Mouse (Mus musculus) B cell, adult 2 months (primary cell): ENCODE measurements around the gene Lamtor2.

Source experiments
- DNase-seq, 2 experiments: peaks; one replicate each; pipeline ENCODE4 v3.0.0; 2022

Gene Lamtor2

DNA sequence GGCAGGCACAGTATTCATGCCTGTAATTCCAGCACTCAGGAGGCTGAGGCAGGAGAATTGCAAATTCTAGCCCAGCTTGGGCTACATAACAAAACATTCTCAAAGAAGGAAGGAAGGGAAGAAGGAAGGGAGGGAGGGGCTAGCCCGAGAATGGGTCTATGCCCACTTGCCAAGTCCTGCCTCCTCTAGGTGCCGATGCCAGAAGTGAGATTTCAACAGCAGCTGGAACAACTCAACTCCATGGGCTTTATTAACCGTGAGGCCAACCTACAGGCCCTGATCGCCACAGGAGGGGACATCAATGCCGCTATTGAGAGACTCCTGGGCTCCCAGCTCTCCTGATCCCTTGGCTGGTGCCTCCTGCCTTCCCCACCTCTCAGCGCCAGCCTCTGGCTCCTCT is 15.0 kb upstream of the Lamtor2 start:
- no peak for DNase-seq

GRCm38 (mm10) chr3:88566536-88567061 is 13.7 kb upstream of the Lamtor2 start:
- DNase-seq = no peak

- DNase-seq = no peak
These were observed 13.2 kb upstream of the Lamtor2 start for GRCm38 (mm10) chr3:88566116-88566515.

- no peak for DNase-seq
These were observed 11.1 kb upstream of the Lamtor2 start for GRCm38 (mm10) chr3:88563966-88564365.

DNA sequence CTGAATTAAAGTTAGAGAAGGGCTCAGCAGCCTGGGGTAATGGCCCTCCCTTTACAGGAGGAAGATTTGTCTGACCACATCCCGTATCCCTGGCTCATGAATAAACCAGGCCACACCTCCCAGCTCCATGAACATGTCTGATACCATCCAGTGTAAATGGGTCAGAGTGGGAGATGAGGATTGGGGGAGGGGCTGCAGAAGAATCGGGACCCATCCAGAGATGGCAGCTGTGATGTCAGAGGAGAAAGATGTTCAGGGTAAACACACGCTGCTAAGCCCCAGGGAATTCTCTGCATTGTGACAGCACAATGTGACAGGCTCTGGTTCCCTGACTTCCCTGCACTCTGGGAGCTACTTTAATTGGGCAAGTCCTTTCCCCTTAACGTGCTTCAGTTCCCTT is 10.6 kb upstream of the Lamtor2 start:
- no peak for DNase-seq

- DNase-seq = peak; percentile 31 to 37
These were observed 9.1 kb upstream of the Lamtor2 start for GRCm38 (mm10) chr3:88561989-88562388.

DNA sequence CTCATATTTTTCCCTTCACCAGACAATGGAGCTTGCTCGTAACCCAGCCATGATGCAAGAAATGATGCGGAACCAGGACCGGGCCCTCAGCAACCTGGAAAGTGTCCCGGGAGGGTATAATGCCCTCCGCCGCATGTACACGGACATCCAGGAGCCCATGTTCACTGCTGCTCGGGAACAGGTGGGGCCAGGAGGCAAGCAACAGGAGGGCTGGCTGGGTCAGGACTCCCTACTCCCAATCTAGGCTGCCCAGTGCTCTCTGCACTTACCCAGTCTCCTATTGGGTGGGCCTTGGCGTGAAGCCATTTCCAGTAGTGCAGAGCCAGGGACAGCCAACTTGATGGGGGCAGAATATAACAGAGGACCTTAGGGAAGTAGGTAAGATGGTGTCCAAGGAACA is 6.7 kb upstream of the Lamtor2 start:
- DNase-seq = no peak

GRCm38 (mm10) chr3:88556616-88557015 is 3.7 kb upstream of the Lamtor2 start:
- no peak for DNase-seq

DNA sequence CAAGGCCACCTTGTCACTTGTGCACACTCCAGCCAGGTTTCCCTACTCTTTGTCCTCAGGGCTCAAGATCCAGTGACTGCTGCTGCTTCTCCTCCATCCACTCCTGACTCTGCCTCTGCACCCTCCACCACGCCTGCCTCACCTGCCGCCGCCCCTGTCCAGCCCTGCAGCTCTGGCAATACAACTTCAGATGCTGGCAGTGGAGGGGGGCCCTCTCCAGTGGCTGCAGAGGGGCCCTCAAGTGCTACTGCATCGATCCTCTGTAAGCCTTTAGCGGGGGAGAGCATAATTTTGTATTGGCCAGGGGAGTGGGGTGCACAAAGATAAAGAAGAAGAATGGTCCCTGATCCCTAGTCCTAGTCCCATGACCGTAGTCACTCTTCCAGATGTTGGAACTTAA is 2.9 kb upstream of the Lamtor2 start:
- DNase-seq = no peak

- DNase-seq = no peak
These were observed 2.3 kb upstream of the Lamtor2 start for GRCm38 (mm10) chr3:88555069-88555605.

- DNase-seq = no peak
These were observed 1.2 kb upstream of the Lamtor2 start for GRCm38 (mm10) chr3:88553880-88554586.

GRCm38 (mm10) chr3:88553525-88553879 is 628 bp upstream of the Lamtor2 start, which contains the start of gene Ubqln4:
Gene Ubqln4, plus strand, starts transcription at chr3:88553758.
- DNase-seq = peak; percentile 92 to 95

GRCm38 (mm10) chr3:88552082-88552645 is 710 bp downstream of the Lamtor2 start:
- DNase-seq = peak in 1 of 2 experiments; percentile 18

DNA sequence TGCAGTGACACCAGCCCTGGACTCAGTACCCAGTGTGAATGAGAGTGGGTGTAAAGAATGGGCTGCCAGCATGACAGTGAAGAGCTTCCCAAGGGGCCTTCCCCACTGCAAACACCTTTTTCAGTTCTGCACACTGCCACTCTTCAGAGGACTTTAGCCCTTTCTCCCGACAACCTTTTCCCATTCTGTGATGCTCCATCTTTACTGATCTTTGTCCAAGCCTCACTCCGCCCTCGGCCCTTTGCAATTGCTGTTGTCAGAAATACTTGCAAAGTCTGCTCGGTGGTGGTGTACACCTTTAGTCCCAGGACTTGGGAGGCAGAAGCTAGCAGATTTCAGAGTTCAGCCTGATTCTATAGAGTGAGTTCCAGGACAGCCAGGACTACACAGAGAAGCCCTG is 1.3 kb downstream of the Lamtor2 start:
- DNase-seq = no peak

DNA sequence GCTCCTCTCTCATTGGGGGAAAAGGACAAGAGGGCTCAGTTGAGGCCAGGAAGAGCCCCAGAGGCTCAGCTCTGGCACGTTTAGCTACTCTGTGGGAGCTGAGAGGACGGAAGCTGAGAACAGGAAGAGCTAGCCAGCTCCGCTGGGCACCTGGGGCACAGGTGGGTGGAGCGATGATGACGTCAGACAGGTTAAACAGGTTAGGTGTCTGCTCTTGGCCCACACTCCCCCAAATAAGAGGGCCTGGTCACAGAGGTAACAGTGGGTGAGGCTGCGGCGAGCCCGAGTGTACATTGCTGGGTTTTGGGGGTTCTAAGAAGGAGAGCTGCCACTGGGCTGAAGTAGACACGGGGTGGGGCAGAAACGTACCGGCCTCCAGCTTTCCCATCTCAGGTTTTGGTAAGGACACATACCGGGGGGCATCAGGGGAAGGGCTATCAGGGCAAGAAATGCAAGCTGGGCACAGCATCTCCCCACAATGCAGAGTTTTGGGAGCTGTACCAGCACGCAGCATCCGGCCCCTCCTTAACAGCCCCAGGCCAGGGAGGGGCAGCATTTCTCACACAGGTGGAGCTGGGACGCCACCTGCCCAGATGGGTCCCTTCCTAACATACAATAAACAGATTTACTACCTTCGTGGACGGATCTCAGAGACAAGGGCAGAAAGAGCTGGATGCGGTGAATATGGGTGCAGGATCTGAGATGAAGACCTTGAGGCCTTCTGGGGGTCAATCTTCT is 4.5 kb downstream of the Lamtor2 start, which contains the start of gene Rab25:
Gene Rab25, minus strand, starts transcription at position 121 of the 738 bp plus-strand sequence.
- DNase-seq = no peak

GRCm38 (mm10) chr3:88546674-88547418 is 6.0 kb downstream of the Lamtor2 start:
- DNase-seq = no peak

GRCm38 (mm10) chr3:88544955-88545591 is 7.8 kb downstream of the Lamtor2 start:
- peak; percentile 53 to 59 for DNase-seq

DNA sequence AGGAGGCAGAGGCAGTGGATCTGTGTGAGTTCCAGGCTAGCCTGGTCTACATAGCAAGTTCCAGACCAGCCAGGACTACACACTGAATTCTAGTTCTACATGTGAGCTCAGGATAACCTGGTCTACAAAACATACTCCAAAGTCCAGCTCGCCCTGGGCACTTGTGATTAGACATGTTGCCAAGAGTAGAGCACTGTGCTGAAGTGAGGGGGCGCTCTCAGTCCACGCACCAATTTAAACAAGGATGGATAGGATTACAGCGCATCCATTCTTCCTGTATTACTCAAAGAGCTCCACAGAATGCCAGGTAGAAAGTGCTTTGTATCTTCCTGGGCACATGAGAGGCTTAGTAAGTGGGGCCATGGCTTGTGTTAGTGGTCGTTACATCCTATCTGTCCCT is 8.4 kb downstream of the Lamtor2 start:
- peak; percentile 21 to 28 for DNase-seq

DNA sequence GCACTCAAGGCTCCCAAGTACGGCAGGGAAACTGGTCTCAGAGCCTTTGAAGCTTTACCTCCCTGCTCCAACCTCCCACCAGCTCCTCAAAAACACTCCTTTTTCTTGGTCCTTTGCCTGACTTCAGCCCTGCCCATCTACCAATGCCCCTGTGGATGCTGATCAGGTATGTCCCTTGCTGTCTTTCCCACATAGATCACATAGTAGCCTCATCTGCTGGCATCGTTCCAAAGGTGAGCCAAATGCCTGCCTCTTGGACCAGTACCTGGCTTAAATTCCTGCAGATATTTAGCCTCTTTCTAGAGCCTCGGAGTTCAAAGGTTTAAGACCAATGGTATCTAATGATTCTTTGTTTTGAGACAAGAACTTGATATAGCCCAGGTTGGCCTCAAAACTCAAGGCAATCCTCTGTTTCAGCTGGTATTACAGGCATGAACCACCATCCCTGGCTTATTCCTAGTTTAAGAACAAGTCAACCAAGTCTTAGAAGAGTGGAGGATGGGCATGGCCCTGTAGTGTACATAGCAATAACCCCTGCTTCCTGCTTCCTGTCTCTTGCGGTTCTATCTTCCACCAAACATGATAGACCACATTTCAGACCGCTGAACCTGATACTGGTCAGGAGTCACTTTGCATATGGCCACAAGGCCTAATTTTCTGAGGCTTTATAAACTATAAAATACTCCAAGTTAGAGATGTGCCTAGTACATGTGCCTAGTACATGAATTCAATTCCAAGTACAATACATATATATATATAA is 9.0 kb downstream of the Lamtor2 start:
- DNase-seq = no peak

- DNase-seq = no peak
These were observed 9.7 kb downstream of the Lamtor2 start for GRCm38 (mm10) chr3:88543174-88543573.

DNA sequence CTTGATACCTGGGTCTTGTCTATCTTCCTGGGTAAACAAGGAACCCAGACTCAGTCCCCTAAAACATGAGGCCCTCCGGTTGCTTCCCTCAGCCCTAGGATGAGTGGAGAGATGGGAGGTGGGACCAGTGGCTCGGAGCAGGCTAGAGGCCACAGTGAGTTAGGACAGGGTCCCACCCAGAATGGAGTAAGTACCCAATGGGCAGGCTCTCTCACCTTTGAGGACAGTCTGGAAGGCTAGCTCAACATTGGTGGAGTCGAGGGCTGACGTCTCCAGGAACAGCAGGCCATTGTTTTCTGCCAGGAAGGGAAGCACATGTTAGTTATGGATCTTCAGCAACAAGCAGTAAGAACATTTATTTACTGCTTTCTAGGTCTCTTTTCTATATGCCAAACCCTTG is 10.4 kb downstream of the Lamtor2 start:
- no peak for DNase-seq
